Mouse (Mus musculus): Measurements from ENCODE around the gene Il3.

DNA sequence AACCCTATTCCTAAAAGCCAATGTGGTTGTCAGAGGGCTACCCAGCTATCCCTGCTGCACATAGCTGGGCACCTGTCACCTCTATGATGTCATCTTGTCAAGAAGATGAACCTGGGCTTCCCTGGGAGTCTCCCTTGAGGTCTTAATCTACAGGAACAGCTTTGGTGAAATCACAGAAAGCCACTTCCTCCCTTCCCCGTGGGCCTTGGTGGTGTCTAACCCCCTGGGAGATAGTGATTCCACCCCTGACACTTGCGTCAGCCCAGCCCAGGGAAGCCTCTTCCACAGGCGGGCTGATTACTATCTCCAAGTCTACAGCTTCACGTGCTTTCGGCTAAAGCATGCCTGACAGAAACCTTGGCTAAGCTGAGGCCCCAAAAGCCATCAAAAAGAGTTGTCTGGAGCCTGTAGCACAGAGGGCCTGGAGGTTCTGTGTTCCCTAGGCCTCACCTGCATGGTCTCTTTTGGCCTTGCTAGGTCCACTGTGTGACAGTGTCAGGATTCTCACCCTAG is 4.4 kb upstream of the Il3 start:
- TF ChIP-seq CTCF (IDR thresholded peaks at IDR 0.05; ENCODE audit: borderline replicate concordance, insufficient read depth, low read depth, low read length) (no peak), POLR2A (IDR thresholded peaks at IDR 0.05; ENCODE audit: borderline replicate concordance, insufficient read depth, low read length) (no peak)

Data from cerebellum, adult 2 months (tissue).